Mouse (Mus musculus): ENCODE results near the gene Clip3. TPM values are rescaled to one million over a fixed set of nuclear protein-coding genes. Genes with fewer than 3 reads are reported as not detected.

The Clip3 gene
- total and polyA plus RNA-seq, 2 experiments from 2014 or later: 108 to 178 TPM

- 4% methylated on average over 27 of the region's 27 CpGs for WGBS
- DNase-seq: peak; percentile 97
- Histone ChIP-seq H3K9me3 (ENCODE audit: low read length) (no peaks in the 10 kb centered on the region), H3K4me3 (ENCODE audit: low read depth, low read length) (peak within 1 kb of the TSS; percentile 66), H3K27me3 (ENCODE audit: insufficient read depth, low read length) (no peaks in the 10 kb centered on the region), H3K9ac (peak within 1 kb of the TSS; percentile 52), H3K27ac (ENCODE audit: low read depth, low read length) (peak within 1 kb of the TSS; percentile 74), H3K4me1 (ENCODE audit: insufficient read depth) (0 out of 2 replicates have a peak, but pooled peaks cover 9% of the 10 kb centered on the region), H3K4me2 (ENCODE audit: low read depth) (peak within 1 kb of the TSS; percentile 87), H3K36me3 (ENCODE audit: insufficient read depth) (peaks cover 31% of the 10 kb centered on the region)
- peak; percentile 20; the same call in 1 of the 2 replicates for TF ChIP-seq CTCF (IDR thresholded peaks at IDR 0.05; ENCODE audit: low read depth)
- peak; percentile 100 for ATAC-seq
Observed at GRCm38 (mm10) chr7:30308076-30309005, 16.8 kb downstream of the Clip3 start, which contains the start of gene Alkbh6. Gene Alkbh6 (plus strand): TSS chr7:30308717.

- 71% methylated on average over 15 of the region's 15 CpGs for WGBS
- Histone ChIP-seq H3K27me3 (ENCODE audit: insufficient read depth, low read length) (no peaks in the 10 kb centered on the region), H3K36me3 (ENCODE audit: insufficient read depth) (peaks cover 27% of the 10 kb centered on the region), H3K27ac (ENCODE audit: low read depth, low read length) (no peak overlapping the region), H3K4me2 (ENCODE audit: low read depth) (peak overlapping the region; percentile 87), H3K9me3 (ENCODE audit: low read length) (no peaks in the 10 kb centered on the region), H3K4me3 (ENCODE audit: low read depth, low read length) (peak overlapping the region; percentile 66), H3K4me1 (ENCODE audit: insufficient read depth) (0 out of 2 replicates have a peak, but pooled peaks cover 9% of the 10 kb centered on the region), H3K9ac (peak overlapping the region; percentile 52)
- TF ChIP-seq CTCF (IDR thresholded peaks at IDR 0.05; ENCODE audit: low read depth): no peak
- no peak for DNase-seq
- no peak for ATAC-seq
Observed at GRCm38 (mm10) chr7:30309395-30310129, 18.0 kb downstream of the Clip3 start.

GRCm38 (mm10) chr7:30310136-30310535 lies 18.6 kb downstream of the Clip3 start:
- no peaks in the 10 kb centered on the region for H3K27me3 ChIP-seq (ENCODE audit: insufficient read depth, low read length)
- H3K4me3 ChIP-seq (ENCODE audit: low read depth, low read length): no peak overlapping the region
- peaks cover 26% of the 10 kb centered on the region for H3K36me3 ChIP-seq (ENCODE audit: insufficient read depth)
- no peak overlapping the region for H3K4me2 ChIP-seq (ENCODE audit: low read depth)
- ATAC-seq: no peak
- DNase-seq: no peak
- no peak for TF ChIP-seq CTCF (IDR thresholded peaks at IDR 0.05; ENCODE audit: low read depth)
- H3K9me3 ChIP-seq (ENCODE audit: low read length): no peaks in the 10 kb centered on the region
- H3K4me1 ChIP-seq (ENCODE audit: insufficient read depth): 0 out of 2 replicates have a peak, but pooled peaks cover 9% of the 10 kb centered on the region
- no peak overlapping the region for H3K27ac ChIP-seq (ENCODE audit: low read depth, low read length)
- H3K9ac ChIP-seq: no peak overlapping the region
- 91% methylated on average over 12 of the region's 12 CpGs for WGBS

- 0 out of 2 replicates have a peak, but pooled peaks cover 5% of the 10 kb centered on the region for H3K4me1 ChIP-seq (ENCODE audit: insufficient read depth)
- no peak overlapping the region for H3K4me2 ChIP-seq (ENCODE audit: low read depth)
- 0 out of 2 replicates have a peak, but pooled peaks cover 2% of the 10 kb centered on the region for H3K36me3 ChIP-seq (ENCODE audit: insufficient read depth)
- TF ChIP-seq CTCF (IDR thresholded peaks at IDR 0.05; ENCODE audit: low read depth): no peak
- WGBS: 53% methylated on average over 27 of the region's 27 CpGs
- no peak overlapping the region for H3K4me3 ChIP-seq (ENCODE audit: low read depth, low read length)
- ATAC-seq: no peak
- no peak for DNase-seq
- no peak overlapping the region for H3K9ac ChIP-seq
- no peak overlapping the region for H3K27ac ChIP-seq (ENCODE audit: low read depth, low read length)
- no peaks in the 10 kb centered on the region for H3K9me3 ChIP-seq (ENCODE audit: low read length)
- H3K27me3 ChIP-seq (ENCODE audit: insufficient read depth, low read length): no peaks in the 10 kb centered on the region
Observed at GRCm38 (mm10) chr7:30313666-30314320, 22.3 kb downstream of the Clip3 start.

GRCm38 (mm10) chr7:30314721-30315155 lies 23.2 kb downstream of the Clip3 start, which contains the start of gene Syne4:
Gene Syne4 (plus strand): TSS chr7:30314807.
- Histone ChIP-seq H3K36me3 (ENCODE audit: insufficient read depth) (0 out of 2 replicates have a peak, but pooled peaks cover 2% of the 10 kb centered on the region), H3K4me1 (ENCODE audit: insufficient read depth) (0 out of 2 replicates have a peak, but pooled peaks cover 4% of the 10 kb centered on the region), H3K4me2 (ENCODE audit: low read depth) (no peak within 1 kb of the TSS), H3K27me3 (ENCODE audit: insufficient read depth, low read length) (no peaks in the 10 kb centered on the region), H3K4me3 (ENCODE audit: low read depth, low read length) (no peak within 1 kb of the TSS), H3K9ac (no peak within 1 kb of the TSS), H3K27ac (ENCODE audit: low read depth, low read length) (no peak within 1 kb of the TSS), H3K9me3 (ENCODE audit: low read length) (no peaks in the 10 kb centered on the region)
- ATAC-seq: no peak
- DNase-seq: no peak
- 6% methylated on average over 9 of the region's 9 CpGs for WGBS
- no peak for TF ChIP-seq CTCF (IDR thresholded peaks at IDR 0.05; ENCODE audit: low read depth)
